Mouse (Mus musculus): ENCODE results near the gene Rapgef3.
A peak's percentile ranks its signal among the peaks of the same experiment; 100 is the strongest.

Gene Rapgef3

GRCm38 (mm10) chr15:97793386-97794153 lies 25.8 kb upstream of the Rapgef3 start:
- DNase-seq (ENCODE audit: low read depth, low spot score): no peak

- DNase-seq (ENCODE audit: low read depth, low spot score): no peak
Measured at GRCm38 (mm10) chr15:97791126-97791700, 23.4 kb upstream of the Rapgef3 start.

- peak; percentile 64 for DNase-seq (ENCODE audit: low read depth, low spot score)
Measured at GRCm38 (mm10) chr15:97789761-97790505, 22.2 kb upstream of the Rapgef3 start.

GRCm38 (mm10) chr15:97788821-97789220 lies 21.0 kb upstream of the Rapgef3 start:
- no peak for DNase-seq (ENCODE audit: low read depth, low spot score)

GRCm38 (mm10) chr15:97787799-97788667 lies 20.3 kb upstream of the Rapgef3 start:
- DNase-seq (ENCODE audit: low read depth, low spot score): peak; percentile 69

- no peak for DNase-seq (ENCODE audit: low read depth, low spot score)
Measured at GRCm38 (mm10) chr15:97787148-97787798, 19.5 kb upstream of the Rapgef3 start.

DNA sequence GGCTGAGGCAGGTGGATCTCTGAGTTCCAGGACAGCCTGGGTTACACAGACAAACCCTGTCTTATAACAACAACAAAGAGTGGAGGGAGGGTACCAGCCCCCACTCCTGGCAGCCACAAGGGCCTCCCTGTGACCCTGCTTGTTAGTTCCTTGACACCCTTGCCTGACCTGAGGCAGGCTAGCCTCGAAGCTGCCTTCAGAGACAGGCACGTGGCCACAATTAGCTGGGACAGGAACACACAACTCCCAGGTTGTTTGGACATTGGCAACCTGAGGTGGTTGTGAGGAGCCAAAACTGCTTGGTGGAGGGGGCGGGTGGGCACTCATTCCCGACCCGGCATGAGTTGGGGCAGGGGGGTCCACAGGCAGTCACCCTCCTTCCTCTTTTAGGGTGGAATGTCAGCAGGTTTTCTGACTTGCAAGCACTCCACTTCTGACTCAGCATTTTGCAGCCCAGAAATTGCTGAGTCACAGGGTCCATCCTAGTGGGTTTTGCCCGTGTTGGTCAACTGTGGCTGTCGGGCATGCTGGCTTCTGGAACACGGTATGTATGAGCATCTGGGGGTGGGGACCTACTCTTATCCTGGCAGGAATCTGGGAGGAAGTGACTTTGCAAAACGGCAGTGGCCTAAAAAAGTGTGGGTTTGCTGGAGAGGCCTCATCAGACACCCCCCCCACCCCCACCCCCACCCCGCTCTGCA lies 18.8 kb upstream of the Rapgef3 start:
- peak; percentile 28 for DNase-seq (ENCODE audit: low read depth, low spot score)

- no peak for DNase-seq (ENCODE audit: low read depth, low spot score)
Measured at GRCm38 (mm10) chr15:97785731-97786411, 18.1 kb upstream of the Rapgef3 start.

GRCm38 (mm10) chr15:97784561-97785161 lies 16.9 kb upstream of the Rapgef3 start:
- DNase-seq (ENCODE audit: low read depth, low spot score): no peak

GRCm38 (mm10) chr15:97784092-97784559 lies 16.4 kb upstream of the Rapgef3 start:
- peak; percentile 81 for DNase-seq (ENCODE audit: low read depth, low spot score)

DNA sequence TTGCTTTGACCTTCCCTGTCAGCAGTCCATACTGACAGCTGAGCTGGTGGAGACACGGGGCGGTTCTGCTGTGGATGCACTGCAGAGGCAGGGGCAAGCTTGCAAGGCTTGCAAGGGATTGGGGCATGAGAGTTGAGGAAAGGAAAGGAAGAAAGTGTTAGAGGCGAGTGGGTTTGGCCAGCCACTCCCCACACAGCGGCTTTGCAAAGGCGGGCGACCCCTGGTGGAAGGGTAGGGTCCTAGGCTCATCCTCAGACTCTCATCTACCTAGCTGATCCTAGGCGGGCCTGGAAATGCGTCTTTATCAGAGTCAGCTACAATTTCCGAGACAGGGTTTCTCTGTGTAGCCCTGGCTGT lies 15.0 kb upstream of the Rapgef3 start:
- peak; percentile 86 for DNase-seq (ENCODE audit: low read depth, low spot score)

DNA sequence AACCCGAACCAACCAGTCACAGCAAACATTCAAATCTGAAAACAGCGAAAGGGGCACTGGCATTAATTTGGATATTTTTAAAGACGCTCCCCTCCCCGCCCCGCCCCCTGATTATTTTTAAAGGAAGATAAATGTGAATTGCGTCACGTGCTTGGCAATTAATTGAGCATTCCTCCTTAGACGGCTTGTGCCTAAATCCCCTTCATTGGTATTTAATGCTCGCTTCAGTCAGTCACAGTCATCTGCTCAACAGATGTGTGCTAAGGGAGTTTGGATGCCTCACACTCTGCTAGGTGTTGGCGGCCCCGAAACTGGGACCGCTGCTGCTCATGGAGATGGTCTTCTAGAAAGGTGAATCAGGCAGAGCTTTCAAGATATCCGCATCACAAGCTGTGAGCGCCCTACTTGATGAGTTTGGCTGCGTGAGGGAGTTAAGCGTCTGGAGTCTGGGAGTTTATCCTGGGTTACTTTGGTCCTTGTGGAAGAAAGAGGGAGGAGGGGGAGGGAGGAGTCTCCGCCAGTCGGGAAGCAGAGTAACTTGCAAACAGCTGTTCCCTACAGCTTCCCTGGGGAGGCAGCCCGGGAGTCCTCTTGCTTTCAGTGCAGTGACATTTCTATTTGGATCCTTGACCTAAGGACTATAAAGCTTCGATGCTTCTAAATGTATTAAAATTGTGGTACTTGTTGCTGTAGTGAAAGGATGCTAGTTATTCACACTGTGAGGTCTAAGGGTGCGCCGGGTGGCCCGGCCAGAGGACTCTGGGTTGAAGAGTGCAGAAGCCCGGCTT lies 14.4 kb upstream of the Rapgef3 start:
- peak; percentile 54 for DNase-seq (ENCODE audit: low read depth, low spot score)

GRCm38 (mm10) chr15:97780611-97781031 lies 12.8 kb upstream of the Rapgef3 start:
- DNase-seq (ENCODE audit: low read depth, low spot score): no peak

DNA sequence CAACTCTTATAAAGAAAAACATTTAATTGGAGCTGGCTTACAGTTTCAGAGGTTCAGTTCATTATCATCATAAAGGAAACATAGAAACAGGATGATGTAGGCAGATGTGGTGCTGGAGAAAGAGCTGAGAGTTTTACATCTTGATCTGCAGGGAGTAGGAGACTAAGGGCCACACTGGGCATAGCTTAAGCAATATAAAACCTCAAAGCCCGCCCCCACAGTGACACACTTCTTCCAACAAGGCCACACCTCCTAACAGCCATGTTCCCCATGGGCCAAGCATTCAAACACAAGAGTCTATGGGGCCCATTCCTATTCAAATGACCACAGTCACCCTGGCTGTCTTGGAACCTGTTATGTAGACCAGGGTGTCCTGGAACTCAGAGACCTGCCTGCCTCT lies 11.8 kb upstream of the Rapgef3 start:
- no peak for DNase-seq (ENCODE audit: low read depth, low spot score)

DNA sequence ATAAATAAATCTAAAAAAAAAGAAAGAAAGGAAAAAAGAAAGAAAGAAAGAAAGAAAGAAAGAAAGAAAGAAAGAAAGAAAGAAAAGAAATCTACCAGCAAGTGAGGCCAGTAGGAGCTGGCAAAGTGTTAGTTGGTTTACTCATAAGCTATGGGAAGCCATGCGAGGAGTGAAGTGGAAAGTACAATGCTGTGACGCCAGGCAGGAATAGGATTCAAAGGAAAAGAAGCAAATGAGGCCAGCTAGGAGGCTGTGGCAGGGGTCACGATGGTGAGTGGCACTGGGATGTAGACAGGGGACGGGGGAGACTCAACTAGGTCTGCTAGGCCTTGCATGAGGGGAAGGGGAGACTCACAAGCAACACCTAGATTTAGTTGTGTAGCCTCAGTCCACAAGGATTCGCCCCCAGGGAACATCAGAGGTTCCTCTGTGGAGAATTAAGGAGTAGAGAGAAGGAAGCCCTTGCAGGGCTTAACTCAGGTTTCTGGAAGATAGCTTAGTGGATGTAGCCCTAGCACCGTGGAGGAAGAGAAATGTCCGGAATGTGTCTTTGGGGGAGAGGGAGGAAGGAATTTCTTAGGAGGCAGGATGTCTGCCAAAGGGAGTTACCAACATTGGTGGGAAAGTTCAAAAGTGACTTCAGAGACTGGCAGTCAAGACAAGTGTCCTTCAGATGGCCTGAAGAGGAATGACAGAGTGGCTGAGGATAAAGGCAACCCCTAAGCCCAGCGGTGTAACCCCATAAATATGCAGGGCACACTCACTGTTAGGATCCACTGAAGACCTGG lies 10.7 kb upstream of the Rapgef3 start, which contains the start of gene Slc48a1:
Gene Slc48a1 (plus strand): TSS at position 210 of the 788 bp plus-strand sequence.
- no peak for DNase-seq (ENCODE audit: low read depth, low spot score)

- no peak for DNase-seq (ENCODE audit: low read depth, low spot score)
Measured at GRCm38 (mm10) chr15:97776919-97777318, 9.1 kb upstream of the Rapgef3 start.

GRCm38 (mm10) chr15:97776514-97776913 lies 8.7 kb upstream of the Rapgef3 start:
- DNase-seq (ENCODE audit: low read depth, low spot score): peak; percentile 74

DNA sequence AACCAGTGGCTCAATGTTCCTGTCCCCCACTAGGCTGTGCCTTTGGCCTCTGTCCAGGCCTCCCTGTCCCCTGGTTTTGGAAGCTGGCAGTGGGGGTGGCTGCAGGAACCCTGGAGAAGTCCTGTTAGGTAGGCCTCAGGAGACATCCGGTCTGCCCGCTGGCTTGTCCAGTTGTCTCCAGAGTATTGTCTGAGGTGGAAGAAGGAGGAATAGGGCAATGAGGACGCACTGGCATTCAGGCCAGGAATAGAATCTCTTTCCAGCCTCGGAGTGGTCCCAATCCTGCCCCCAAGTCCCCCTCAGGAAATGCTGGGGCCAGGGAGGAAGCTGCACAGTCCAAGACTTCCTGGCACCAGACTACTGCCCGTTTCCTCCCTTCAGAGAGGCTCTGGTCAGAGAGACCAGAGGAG lies 6.2 kb upstream of the Rapgef3 start:
- no peak for DNase-seq (ENCODE audit: low read depth, low spot score)

All from ES-CJ7 (cell line).